Mouse (Mus musculus) brain, embryonic 14.5 days (tissue): Measurements from ENCODE around the gene Htra1. TPM values are rescaled to one million over a fixed set of nuclear protein-coding genes. Genes with fewer than 3 reads are reported as not detected.
A peak's percentile ranks its signal among the peaks of the same experiment; 100 is the strongest.

Experiments
- DNase-seq: peaks from one replicate; pipeline ENCODE4 v3.0.0-alpha.2; 2011; ENCODE audit warnings: low read depth
- CTCF ChIP-seq: fragments of 200-500 bp; IDR thresholded peaks from 2 replicates; pipeline ENCODE4 v1.5.1; 2012; ENCODE audit warnings: inconsistent platforms, mild to moderate bottlenecking, moderate library complexity, borderline replicate concordance; ENCODE audit not compliant: insufficient read depth, insufficient read length; ENCODE audit errors: extremely low read depth
- POLR2A ChIP-seq: fragments of 200-500 bp; IDR thresholded peaks from 2 replicates; pipeline ENCODE4 v1.6.1; 2012; ENCODE audit warnings: mild to moderate bottlenecking, inconsistent platforms, borderline replicate concordance; ENCODE audit not compliant: poor library complexity, insufficient read depth, insufficient read length, severe bottlenecking; ENCODE audit errors: extremely low read depth
- polyA plus RNA-seq: library from polyadenylated mRNA; depleted of rRNA; stranded (reverse); fragments of >200 nt; gene quantifications from 2 replicates; pipeline ENCODE4 v1.2.3, GENCODE M21; 2012

Gene Htra1
- polyA plus RNA-seq, 1 experiment: 15.9 TPM

DNA sequence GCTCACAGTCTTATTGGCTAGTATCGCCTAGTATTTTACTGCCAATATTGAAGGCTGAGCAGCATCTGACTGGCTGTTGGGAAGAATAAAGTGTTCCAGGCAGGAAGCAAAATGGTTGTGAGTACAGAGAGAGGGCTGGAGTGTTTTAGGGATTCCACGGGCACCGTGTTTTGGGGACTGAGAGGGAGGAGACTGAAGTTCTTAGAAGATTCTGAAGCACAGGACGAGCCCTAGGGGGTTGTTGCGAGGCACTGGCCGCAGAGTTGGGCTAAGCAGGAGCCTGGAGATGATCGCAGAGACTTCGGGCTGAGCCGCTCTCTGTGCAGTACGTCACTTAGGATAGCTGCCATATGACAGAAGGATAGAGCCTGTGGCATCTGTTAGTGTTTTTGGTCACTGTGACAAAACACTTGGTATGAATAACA is 18.3 kb downstream of the Htra1 start:
- peak; percentile 44 for DNase-seq
- TF ChIP-seq POLR2A (no peak), CTCF (no peak)

- TF ChIP-seq POLR2A (no peak), CTCF (no peak)
- DNase-seq: no peak
Measured at GRCm38 (mm10) chr7:130958551-130958950, 22.6 kb downstream of the Htra1 start.

GRCm38 (mm10) chr7:130959868-130960267 is 24.0 kb downstream of the Htra1 start:
- peak; percentile 52 for DNase-seq
- no peak for TF ChIP-seq POLR2A
- no peak for TF ChIP-seq CTCF

DNA sequence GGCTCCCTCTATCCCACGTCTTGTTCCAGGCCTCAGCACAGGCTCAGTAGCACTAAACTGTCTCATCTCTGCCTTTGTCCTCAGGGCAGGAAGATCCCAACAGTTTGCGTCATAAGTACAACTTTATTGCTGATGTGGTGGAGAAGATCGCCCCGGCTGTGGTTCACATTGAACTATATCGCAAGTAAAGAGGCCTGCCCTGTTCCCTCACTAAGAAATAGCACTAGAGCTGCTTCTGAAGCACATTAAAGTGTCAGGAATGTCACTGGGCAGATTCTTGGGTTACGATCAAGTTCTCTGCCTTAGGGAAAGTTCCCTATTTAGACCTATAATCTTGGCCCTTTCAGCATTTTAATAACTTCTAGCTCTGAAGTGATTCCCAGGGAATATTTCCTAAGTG is 25.5 kb downstream of the Htra1 start:
- no peak for DNase-seq
- TF ChIP-seq POLR2A: no peak
- TF ChIP-seq CTCF: no peak

- no peak for DNase-seq
- no peak for TF ChIP-seq POLR2A
- TF ChIP-seq CTCF: no peak
Measured at GRCm38 (mm10) chr7:130964686-130965085, 28.8 kb downstream of the Htra1 start.

DNA sequence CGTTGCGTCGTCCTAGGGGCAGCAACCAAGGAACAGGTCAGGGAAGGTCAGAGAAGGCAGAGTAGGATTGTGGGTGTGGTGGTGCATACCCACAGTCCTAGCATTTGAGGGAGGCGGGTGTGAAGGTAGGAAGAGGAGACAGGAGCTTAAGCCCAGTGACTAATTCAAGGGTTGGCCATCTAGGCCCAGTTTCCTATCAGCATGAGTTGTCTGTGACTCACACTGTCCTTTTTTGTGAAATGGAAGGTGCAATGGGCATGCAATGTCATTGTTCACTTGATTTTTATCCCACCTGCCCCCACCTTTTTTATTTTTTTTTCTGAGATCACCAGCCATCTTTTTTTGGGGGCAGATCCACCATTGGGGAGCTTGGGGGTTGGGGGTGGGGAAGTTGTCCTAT is 29.5 kb downstream of the Htra1 start:
- no peak for TF ChIP-seq POLR2A
- TF ChIP-seq CTCF: no peak

DNA sequence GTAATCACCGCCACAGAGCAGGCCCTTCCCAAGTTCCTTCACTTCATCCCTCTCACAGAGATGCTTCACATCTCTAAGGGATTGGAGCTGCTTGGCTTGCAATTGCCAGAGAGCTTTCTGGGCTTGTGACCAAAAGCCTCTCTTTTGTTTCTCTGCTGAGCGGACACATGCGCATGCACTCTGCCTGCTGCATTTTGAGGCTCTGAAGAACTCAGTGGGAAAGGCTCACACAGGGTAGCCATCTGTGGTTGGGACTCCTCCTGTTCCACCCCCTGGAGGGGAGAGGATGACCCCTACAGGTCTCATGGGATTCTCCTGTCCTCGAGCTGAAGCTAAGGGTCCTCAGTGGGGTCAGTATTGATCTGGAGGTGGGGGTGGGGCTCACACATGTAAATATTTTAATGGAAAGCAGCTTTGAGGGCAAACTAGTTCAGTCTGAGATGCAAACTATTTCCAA is 30.0 kb downstream of the Htra1 start:
- peak; percentile 92 for DNase-seq
- TF ChIP-seq POLR2A (no peak), CTCF (no peak)

More for the DNA sequence above, 29.5 kb downstream of the Htra1 start:
- no peak for DNase-seq

DNA sequence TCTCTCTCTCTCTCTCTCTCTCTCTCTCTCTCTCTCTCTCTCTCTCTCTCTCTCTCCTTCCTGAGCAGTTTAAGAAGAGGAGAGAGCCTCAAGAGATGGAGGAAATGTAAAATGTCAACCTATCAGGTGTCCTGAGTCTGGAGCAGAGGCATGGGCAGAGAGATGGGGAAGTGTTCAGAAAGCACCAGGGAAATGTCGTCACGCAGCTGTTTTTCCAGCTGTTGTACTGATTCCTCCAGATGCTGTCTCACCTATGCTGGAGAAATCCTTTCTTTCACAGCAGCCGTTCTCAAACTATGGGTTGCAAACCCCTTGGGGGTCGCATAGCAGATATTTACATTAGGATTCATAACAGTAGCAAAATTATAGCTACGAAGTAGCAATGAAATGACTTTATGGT is 30.5 kb downstream of the Htra1 start:
- TF ChIP-seq POLR2A (no peak), CTCF (no peak)
- no peak for DNase-seq

GRCm38 (mm10) chr7:130966876-130967275 is 31.0 kb downstream of the Htra1 start:
- no peak for DNase-seq
- TF ChIP-seq POLR2A (no peak), CTCF (no peak)

- TF ChIP-seq CTCF: no peak
- TF ChIP-seq POLR2A: no peak
- DNase-seq: no peak
Measured at GRCm38 (mm10) chr7:130967901-130968300, 32.0 kb downstream of the Htra1 start.

DNA sequence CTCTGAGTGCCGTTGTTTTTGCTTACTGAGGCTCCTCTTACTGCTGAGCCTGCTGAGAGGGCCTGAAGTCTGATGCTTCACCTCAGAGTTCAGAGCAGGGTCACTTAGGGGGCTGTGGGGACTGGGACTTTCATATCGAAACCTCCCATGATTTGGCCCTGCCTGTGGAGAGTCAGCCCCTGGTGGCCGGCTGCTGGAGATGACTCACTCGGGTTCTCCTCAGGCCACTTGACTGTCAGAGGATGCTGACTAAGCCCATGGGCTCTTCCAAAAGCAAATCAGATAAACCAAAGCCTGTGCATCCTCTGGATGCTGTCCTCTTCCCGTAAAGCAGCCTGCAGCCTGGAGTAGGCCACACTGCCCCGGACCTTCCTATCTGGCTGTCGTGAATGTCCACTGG is 32.6 kb downstream of the Htra1 start:
- no peak for DNase-seq
- TF ChIP-seq CTCF (no peak), POLR2A (no peak)

DNA sequence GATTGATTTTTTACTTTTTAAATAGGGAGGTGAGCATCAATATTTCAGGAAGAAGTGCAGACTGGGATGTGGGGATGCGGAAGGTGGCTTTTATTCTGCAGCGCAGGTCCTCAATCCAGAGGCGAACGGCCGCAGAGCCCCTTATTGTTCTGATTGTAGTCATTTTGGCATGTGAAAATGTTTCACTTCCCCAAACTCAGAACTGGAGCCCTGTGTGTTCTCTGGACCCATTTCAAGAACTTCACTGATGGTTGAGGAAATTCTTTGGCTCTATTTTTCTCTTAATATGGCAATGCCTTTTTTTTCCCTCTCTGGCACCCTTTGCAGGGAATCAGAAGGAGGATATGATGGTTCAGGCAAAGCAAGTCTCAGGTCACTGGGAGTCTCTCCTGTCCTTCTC is 33.2 kb downstream of the Htra1 start:
- DNase-seq: no peak
- TF ChIP-seq POLR2A: no peak
- TF ChIP-seq CTCF: no peak

DNA sequence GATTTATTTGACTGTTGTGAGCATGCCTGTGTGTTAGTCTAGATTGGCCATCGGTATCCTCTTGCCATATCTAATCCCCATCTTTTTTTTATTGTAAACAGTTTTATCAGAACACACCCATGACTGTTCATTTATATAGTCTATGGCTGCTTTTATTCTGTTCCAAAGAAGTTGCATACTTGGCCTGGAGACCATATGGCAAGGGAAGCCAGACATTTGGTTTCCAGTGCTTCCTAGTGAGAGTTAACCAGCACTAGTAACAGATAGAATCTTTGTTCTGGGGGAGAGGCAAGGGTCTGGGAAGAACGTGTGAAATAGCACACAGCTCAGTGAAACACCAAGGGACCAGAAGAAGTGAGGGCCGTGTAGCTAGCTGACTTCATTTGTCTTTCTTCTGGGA is 33.6 kb downstream of the Htra1 start:
- TF ChIP-seq POLR2A (no peak), CTCF (no peak)
- no peak for DNase-seq

GRCm38 (mm10) chr7:130972767-130973166 is 36.9 kb downstream of the Htra1 start:
- TF ChIP-seq POLR2A (no peak), CTCF (no peak)

More at GRCm38 (mm10) chr7:130972767-130973166, 36.9 kb downstream of the Htra1 start:
- no peak for DNase-seq
